Mouse (Mus musculus) adrenal gland, adult 8-10 months (tissue): ENCODE measurements around the gene H2-DMb1. TPM values are rescaled to one million over a fixed set of nuclear protein-coding genes. Genes with fewer than 3 reads are reported as not detected.
"Not testable (repeated sequence)": the region's sequence is repeated elsewhere in the genome, so short reads cannot be mapped to it uniquely, and the experiment has no call there.

ENCODE experiments used
- DNase-seq: peaks from one replicate; pipeline ENCODE4 v3.0.0; 2022
- total RNA-seq, 4 experiments: library from RNA; stranded (reverse); gene quantifications; 2 replicates each; pipeline ENCODE4 v1.2.4; 2022

The H2-DMb1 gene
- total RNA-seq, 4 experiments from 2014 or later: 5.2 to 11.5 (median 10.5) TPM

DNA sequence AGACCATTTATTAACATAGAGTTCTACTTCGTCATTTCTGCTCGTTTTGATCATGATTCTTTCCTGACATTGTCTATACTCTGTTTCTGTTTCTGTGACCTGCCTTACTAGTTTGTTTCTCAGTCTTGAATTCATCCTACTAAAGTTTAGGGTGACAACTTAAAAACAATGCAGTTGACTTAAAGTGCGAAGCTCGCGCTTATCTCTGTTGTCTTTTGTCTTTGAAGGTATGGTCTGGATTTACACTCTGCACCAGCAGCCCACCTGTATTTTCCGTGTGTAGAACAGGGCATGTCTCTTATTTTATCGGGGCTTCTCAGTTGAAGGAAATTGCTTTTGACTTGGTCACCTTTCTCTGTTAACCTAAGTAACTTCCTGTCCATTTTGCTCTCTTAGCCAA, 29.8 kb upstream of the H2-DMb1 start:
- no peak for DNase-seq

DNA sequence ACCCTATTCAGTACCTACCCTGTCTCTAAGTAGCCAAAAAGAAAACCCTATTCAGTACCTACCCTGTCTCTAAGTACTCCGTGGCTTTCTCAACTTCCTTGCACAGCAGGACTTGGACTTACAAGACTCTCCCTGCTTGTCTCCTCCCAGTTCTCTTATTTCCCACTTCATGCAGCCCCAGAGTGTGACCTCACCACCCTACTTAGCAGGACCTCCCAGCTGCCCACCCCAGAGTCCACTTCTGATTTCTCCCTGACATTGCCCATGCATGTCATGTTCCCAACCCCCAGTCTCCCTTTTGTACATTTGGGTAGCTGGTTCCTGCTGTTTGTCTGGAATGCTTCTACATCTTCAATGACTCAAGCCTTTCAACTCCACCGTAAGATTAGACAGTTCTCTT, 29.4 kb upstream of the H2-DMb1 start:
- no peak for DNase-seq

DNA sequence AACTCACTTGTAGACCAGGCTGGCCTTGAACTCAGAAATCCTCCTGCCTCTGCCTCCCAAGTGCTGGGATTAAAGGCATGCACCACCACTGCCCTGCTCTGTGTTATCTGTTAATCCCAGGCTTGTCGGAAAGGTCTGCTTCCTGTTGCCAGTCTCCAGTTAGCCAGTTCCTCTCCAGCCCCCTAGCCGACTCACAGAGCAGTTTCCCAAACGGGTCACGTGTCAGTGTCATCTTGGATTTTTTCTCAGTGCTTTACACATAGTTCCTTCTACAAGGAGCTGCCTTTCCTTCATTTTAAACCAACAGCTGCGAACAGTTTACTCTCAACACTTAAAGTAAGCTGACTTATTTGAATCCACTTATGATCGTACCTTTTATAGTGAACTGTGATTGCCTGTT, 28.2 kb upstream of the H2-DMb1 start:
- DNase-seq: no peak

DNA sequence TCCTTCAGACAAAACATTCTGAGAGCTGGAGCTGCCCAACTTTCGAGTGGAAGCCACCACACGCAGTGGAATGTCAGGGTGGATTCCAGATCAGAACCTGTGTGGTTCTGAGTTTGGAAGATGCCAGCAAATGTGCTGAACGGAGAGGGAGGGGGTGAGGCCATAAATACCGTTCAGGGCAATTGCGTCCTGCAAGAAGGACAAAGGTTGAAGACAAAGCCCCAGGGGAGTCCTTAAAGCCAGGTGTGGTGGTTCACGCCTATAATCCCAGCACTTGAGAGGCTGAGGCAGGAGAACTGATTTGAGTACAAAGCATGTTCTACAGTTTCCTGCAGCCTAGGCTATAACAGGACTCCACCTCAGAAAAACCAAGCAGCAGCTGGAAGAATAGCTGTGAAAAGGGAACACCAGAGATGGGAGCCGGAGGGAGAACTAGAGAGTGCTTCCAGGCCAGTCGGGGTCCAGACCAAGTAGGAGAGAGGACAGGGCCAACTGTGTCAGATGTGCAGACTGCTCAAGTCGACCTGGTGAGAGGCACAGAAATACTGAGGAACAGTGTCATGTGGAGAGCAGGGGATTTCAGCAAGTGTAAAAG, 25.9 kb upstream of the H2-DMb1 start:
- DNase-seq: no peak

DNA sequence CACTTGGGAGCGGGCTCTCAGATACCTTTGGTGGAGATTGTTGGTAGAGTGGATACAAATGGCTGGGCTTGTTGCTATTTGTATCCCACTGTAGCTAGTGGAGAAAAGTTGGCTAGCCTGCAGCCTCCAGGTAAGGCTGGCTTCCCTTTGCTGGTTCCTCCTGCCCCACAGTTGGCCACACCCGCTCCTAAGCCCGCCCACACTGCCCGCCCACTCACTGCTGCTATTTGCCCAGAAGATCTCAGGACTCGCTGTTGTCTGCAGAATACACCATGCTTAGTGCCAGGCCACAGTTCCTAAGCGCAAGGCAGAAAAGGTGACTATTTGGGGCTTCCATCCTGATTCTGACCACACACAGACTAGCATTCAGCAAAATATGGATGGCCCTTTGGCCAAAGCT, 25.4 kb upstream of the H2-DMb1 start:
- no peak for DNase-seq

DNA sequence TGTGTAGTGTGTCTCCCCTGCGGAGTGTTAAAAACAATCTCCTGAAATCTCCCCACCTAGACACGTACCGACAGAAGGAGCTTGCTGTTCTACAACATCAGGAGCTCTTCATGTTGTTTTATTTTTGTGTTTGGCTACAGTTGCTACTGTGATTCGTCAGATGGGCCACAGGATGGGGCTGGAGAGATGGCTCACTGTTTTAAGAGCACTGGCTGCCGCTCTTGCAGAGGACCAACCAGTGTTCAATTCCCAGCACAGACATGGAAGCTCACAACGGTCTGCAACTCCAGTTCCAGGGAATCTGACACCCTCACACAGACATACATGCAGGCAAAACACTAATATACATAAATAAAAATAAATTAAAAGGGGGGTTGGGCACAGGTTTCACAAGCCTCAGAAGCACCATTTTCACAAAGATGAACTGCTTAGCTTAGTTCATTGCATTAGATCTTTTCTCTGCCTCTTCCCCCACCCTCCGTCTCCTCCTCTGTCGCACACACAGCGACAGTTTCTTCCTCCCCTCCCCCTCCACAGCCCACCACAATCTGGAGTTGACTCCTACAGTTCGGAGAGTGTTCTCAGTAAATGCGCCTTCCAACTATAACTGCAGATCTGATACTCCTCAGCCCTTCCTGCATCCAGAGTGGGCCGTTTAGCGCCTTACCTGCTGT, 24.5 kb upstream of the H2-DMb1 start:
- no peak for DNase-seq

DNA sequence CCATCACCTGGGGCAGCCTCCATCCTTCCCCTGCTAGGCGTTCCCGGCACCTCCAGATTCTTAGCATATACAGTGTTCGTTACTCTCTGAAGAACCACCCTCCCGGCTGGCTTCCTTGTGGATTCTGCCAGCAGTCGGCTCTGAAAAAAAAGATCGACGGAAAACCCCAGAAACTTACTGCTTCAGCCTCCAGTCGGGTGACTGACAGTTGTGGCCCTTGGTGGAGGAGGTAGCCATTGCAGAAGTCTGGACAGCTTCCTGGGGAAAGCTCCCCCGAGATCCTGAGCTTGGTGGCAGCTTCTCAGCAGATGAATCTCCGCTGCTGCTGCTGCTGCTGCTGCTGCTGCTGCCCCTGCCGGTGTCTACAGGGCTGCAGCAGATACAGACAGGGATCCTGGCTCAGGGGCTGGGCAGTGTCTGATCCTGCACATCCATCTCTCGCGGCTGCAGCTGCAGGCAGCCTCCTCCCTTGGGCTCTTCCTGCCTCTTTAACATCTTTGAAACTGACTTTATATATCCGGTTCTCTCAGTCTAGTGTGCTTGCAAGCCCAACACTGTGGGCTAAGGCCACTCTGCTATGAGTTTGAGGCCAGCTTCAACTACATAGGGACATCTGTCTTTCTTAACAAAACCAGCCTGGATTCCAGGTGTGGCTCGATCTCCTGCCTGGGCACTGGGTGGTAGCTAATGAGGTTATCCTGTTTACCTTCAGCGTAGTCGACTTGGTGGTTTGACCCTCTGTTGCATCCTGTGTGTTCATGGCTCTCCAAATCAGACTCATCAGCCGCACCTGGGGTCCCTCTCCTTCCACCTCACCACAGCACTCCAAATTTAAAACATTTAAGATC, 23.7 kb upstream of the H2-DMb1 start:
- no peak for DNase-seq

DNA sequence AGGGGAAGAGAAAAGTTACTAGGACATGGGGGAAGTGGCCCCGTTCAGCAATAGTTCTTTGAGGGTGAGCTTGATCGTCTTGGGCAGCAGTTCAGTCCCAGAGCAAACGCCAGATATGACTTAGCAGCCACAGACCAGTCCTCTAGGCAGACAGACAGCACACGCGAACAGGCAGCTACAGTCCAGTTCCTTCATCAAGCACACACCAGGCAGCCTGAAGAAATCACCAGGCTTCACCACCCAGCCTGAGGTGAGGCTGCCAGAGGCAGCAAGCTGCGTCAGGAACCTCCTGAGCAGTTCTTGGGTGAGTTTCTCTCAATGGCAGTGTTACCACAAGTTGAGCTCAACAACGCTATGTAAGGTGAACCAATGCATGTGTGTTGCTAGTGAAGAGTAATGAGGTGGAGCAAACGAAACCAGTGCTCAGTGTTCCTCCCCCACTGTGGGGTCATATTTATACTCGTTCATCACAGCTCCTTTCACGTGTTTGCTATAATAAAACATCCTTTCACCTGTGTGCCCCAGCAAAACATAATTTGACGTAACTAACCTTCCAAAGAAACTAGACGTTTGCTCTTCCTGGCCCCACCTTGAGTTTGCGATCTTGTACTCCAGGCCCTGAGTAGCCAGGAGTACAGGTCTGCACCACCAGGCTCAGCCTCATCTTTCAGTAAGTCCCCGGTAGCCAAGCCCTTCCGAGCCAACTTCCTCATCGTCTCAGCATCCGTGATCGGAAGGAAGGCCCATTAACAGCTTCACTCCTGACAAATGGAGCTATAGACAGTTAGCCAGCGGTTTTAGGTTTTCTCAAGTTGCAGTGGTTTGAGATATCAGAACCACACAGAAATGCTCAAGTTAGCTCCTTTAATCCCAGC, 22.6 kb upstream of the H2-DMb1 start:
- no peak for DNase-seq

DNA sequence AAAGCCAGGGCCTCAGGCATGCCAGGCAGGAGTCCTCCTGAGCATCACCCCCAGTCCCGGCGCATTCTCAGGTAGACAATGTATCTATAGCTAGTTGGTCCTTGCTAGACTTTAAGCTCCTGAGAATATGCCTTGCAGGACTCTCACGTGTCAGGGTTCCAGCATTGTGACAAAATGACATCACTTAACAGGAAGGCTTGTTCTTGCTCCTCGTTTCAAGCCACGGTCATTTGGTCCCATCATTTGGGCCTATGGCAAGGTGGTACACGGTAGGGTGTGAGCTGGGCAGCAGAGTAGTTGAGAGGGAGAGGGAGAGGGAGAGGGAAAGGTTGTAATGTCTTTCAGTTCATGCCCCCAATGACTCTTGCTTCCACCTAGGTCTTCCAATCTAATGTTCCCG, 21.0 kb upstream of the H2-DMb1 start:
- no peak for DNase-seq

DNA sequence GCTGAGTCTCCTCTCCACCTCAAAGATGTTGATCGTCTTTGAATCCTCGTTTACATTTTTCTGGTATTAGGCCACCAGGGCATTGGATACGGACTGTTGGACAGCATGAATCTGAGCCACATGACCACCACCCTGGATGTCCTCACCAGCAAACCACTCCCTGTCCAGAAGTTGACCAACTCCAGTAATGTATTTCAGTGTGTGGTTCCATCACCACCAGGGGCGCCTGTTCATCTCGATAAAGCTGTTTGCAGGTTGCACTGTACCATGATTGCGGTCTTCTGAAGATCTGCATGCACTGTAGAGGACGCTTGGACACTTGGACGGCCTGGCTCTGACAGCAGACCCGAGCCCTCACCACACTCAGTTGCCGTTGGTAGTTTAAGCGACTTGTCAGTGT, 19.6 kb upstream of the H2-DMb1 start:
- no peak for DNase-seq

DNA sequence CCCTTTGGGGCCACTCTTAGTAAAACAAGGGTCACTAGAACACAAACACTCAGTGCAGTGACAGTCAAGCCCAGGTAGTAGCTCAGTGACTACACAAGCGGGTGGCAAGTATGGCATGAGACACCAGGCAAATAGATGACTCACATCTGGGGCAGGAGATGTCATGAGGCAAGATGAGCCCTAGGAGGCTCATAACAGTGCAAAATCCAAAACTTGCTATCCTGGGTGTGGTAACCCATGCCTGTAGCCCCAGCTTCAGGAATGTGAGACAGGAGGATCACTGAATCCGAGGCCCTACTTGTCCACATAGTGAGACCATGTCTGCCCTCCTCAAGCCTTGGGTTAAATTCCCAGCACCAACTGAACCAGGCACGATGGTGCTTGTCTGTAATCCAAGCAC, 18.4 kb upstream of the H2-DMb1 start:
- no peak for DNase-seq

DNA sequence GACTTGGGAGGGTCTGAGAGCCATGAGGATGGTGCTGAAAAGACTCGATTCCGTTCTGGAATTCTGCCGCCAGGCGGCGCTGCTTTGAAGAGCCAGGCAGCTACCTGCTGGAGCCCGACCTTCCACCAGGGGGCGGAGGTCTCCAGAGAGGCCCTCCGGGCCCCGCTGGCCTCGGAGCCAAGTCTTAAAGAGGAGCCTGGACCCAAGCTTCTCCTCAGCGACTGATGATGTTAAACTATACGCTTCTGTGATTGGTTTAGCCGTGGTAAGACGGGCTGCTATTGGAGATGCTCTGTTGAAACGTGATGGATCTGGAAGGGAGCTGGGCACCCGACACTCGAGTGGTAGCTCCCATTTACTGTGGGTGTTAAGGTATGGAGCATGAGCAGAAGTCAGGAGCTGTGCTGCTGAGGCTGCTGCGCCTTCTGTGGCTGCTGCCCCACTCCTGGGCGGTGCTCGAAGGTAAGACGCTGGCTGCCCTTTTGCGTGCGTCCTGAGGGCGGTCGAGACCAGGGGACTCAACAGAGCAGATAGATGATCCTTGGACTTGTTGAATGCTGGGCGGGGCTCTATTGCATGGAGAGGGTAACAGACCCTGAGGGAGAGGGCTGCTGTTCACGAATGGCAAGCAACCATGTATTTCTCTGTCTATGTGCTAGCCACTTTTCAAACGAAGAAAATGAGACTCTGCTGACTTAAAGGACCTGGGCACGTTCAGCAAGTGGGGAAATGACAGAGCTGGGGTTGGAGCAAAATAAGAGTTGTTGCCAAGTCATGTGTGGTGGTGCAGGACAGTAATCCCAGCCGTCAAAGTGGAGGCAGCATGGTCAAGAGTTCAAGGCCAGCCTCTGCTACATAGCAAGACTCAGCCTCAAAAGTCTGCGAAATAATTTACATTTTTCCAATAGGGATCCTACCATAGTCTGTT, 17.3 kb upstream of the H2-DMb1 start:
- peak; percentile 96 for DNase-seq

DNA sequence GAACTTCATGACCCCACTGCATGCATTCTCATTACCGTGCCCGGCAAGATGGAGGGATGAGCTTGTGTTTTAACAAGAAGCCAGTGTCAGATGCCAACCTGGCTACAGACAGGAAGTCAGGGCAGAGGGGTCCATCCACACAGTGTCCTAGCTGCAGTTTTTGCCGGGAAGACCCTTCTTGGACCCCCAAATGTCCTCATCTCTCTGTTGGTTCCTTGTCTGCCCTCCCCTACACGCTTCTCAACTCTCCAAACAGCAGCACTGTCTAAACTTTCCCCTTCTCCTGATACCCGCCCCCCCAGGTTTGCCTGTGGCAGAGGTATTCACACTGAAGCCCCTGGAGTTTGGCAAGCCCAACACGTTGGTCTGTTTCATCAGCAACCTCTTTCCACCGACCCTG, 15.3 kb upstream of the H2-DMb1 start:
- DNase-seq: no peak

DNA sequence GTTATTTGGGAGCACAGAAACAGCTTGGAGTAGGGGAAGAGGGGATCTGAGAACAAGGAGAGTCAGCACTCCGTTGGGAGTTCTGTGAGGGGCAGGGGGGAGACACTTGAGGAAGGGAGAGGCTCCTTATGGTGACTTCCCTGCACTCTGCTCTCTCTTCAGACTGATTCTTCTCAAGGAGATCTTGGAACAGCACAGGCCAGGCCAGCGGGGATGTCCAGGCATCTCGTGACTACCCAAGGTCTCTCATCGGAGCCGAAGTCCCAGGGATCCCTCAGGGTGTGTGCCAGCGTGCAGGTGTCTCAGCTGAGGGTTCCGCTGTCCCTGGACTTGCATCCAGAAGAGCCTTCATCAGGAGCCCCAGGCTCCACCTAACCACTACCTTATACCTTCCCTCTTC, 14.2 kb upstream of the H2-DMb1 start:
- DNase-seq: no peak

DNA sequence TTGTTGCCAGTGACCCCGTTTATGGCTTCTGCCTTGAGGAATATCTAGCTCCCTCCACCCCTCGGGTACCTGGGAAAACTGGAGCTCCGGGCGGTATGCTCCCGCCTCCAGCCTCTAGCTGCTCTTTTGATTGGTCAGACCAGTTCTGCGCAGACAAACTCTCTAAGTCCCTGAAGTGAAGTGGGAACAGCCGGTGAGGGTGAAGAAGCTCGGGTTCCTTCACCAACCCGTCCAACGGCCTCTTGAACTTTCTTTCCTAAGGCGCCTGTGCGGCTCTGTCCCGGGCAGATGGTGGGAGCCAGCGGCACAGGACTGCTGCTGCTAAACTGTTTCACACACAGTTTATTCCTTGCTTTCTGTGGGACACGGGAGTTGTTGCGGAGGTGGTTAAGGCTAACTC, 13.5 kb upstream of the H2-DMb1 start:
- DNase-seq: no peak

DNA sequence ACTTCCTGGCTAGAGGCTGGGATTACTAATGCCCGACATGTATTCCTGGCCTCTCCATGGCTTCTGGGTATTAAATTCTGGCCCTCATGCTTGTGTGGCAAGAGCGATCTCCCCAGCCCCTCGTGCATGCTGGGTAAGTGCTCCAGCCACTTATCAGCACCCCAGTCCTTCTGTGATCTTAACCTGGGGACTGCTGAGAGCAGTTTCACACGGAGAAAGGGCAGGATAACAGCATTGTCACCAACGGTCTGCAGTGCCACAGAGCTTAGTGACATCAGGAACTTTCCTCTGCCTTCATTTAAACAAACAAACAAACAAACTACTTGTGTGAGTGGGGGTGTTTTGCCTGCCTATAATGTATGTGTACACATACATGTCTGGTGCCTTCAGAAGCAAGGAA, 12.6 kb upstream of the H2-DMb1 start:
- DNase-seq: no peak

DNA sequence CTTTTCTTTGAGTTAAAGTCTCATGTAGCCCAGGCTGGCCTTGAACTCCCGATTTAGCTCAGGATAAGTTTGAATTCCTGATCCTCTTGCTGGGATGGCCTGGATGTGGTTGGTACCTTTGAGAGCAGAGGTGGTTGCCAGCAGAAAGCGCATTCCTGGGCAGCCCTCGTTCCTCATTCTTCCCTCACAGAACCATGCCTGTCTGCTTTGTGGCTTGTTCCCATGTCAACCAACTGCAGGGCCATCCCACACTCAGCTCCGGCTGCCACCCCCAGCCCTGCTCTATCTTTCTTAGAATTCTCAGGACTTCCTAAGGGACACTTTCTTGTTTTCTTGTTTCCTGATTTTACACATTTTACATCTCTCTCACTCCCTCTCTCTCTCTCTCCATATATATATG, 11.4 kb upstream of the H2-DMb1 start:
- DNase-seq: no peak

DNA sequence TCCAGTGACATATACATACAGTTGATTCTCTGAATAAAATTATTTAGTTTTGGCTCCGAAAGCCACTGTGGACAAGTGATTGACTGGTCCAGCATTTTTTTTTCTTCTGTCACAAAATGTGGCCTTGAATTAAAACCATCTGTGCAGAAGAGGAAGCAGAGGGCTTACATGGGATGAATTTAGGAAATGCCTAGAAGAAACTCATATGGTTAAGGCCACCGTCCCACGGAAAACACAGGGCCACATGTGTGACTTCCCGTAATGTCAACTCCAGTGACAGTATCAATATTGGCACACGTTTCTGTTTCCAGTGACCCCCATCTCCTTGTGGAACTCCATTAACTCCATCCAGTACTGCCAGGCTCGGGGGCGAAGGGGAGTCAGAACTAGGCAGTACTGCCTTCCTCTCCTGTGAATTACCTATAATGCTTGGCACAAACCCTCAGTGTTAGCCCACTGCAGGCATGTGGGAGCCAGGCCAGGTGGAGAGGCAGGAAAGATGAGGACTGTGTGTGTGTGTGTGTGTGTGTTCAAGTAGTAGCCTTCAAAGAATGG, 10.3 kb upstream of the H2-DMb1 start:
- no peak for DNase-seq

DNA sequence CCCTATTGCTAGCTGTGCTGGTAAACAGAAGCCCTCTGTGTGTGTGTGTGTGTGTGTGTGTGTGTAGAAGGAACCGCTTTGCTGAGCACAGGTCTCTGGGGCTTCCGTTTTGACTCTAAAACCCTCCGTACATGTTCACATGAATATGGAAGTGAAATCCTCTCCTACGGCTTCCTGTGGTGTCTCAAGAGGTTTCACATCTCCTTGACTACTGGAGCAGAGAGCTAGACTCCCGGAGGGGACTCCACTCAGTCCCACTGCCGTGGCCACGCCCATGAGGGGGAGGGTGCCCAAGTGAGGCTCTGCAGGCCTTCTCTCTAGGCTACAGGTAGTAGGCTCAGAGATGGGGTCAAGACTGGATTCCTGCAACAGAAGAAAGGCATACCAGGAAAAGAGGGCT, 9.8 kb upstream of the H2-DMb1 start, which contains the start of gene H2-DMb2:
Gene H2-DMb2, plus strand, starts transcription at position 275 of the 400 bp plus-strand sequence.
- no peak for DNase-seq

DNA sequence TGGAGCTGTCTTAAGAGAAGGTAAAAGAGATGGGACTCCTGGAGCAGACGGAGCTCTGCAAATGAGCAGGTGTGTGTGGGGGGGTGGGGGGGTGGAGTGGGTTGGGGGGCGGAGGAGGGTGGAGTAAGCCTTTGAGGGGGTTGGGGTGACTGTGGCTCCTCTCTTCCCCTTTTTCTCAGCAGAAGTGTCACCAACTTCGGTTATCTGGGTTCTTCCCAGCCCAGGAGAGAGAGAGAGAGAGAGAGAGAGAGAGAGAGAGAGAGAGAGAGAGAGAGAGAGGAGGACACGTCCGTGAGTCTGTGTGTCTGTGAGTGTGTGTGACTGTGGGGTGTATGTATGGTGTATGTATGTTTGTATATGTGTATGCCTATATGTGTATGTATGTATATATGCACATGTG, 9.4 kb upstream of the H2-DMb1 start:
- DNase-seq: no peak

DNA sequence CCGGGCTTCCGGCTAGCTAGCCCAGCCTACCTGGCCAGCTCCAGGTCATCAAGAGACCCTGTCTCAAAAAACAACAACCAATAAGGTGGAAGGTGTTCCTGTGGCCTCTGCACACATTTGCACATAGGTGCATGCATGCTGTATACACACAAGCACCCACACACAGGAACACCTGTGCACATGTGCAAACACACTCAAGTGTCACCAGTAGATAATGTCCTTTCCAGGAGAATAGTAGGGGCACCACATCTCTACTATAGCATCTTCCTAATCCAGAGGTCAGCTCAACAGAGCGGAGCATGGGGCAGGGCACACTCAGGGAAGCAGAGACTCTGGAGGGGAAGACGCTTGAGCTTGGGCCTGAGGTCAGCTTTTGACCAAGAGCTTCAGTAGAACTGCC, 8.7 kb upstream of the H2-DMb1 start:
- not testable (repeated sequence) for DNase-seq
